Mouse (Mus musculus): ENCODE results near the gene Catsper1. TPM values are rescaled to one million over a fixed set of nuclear protein-coding genes. Genes with fewer than 3 reads are reported as not detected.

Catsper1 gene
- total RNA-seq, 2 experiments from 2014 or later: not detected

DNA sequence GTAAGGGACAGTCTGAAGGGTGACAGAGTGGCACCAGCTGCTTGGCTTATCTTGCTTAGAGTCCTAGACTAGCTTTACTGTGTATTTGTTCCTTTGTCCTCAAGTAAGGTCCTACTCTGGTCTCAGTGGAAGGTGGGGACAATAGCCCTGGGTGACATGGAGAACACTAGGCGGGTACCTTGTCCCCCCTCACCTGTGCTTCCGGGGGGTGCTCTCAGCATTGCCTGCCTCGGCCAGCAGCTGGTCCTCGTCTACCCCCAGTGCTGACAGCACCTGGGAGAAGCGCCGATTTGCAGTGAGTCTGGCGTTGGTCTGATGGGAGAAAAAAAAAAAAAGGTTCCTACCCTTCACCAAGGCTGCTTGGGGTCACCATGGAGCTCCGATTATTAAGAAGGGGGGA is 54.9 kb downstream of the Catsper1 start:
- intact Hi-C loops (cut with DNase I): loop anchor here (2.0 kb wide), 1 partner anchor 32 kb away; no protein-coding TSS in a partner anchor
- DNase-seq: no peak

DNA sequence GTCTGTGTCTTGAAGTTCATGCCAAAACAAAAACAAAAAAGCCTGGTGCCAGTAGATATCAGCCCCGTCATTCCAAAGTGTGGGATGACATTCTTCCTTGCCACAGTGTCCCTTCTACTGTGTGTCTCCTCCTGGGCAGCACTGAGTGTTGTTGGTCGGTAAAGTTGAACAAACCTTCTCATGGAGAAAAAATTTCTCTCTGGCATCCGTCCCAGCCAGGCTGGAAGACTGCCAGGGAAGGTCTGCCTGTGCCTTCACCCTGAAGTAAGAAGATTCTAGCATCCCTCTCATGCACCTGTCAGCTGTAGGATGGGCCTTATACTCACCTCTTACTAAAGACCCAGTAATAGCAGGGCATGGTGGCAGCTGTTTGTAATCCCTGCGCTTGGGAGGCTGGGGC is 57.4 kb downstream of the Catsper1 start:
- peak; percentile 64 to 72 for DNase-seq
- intact Hi-C loops (cut with DNase I): no loop called here

Other genes starting within 250 kb of the Catsper1 start
- gene Yif1a, start 247.2 kb upstream of the Catsper1 start, total RNA-seq (2021): 10 to 100 TPM; 72.8 to 78.3 TPM
- gene Cnih2, start 237.2 kb upstream of the Catsper1 start, total RNA-seq (2021): under 1 TPM; 0.57 to 0.82 TPM
- gene Rab1b, start 228.7 kb upstream of the Catsper1 start, total RNA-seq (2021): 100 to 1,000 TPM; 193 to 204 TPM
- 10 to 100 TPM; 38.8 to 42.8 TPM for gene Klc2, start 217.2 kb upstream of the Catsper1 start, total RNA-seq (2021)
- 10 to 100 TPM; 24.5 to 27.8 TPM for gene Pacs1, start 62.6 kb upstream of the Catsper1 start, total RNA-seq (2021)
- 100 to 1,000 TPM; 129 to 136 TPM for gene Sf3b2, start 40.3 kb upstream of the Catsper1 start, total RNA-seq (2021)
- gene Gal3st3, start 37.4 kb upstream of the Catsper1 start, total RNA-seq (2021): 10 to 100 TPM in 1 of 2 experiments, 1 to 10 TPM in 1; 9.4 to 14.6 TPM
- gene Cst6, start 13.8 kb downstream of the Catsper1 start, total RNA-seq (2021): 1 to 10 TPM; 2.6 to 3.1 TPM
- 10 to 100 TPM; 26.4 to 28.8 TPM for gene Eif1ad, start 31.0 kb downstream of the Catsper1 start, total RNA-seq (2021)
- gene Banf1, start 31.4 kb downstream of the Catsper1 start, total RNA-seq (2021): 100 to 1,000 TPM; 173 to 178 TPM
- 10 to 100 TPM; 47.7 to 50.7 TPM for gene Sart1, start 53.0 kb downstream of the Catsper1 start, total RNA-seq (2021)
- not detected for gene Tsga10ip, start 66.8 kb downstream of the Catsper1 start, total RNA-seq (2021)
- 100 to 1,000 TPM; 240 to 260 TPM for gene Drap1, start 89.2 kb downstream of the Catsper1 start, total RNA-seq (2021)
- 10 to 100 TPM; 40.3 to 43.8 TPM for gene AI837181, start 89.4 kb downstream of the Catsper1 start, total RNA-seq (2021)
- not detected for gene Fosl1, start 111.8 kb downstream of the Catsper1 start, total RNA-seq (2021)
- gene Ccdc85b, start 122.2 kb downstream of the Catsper1 start, total RNA-seq (2021): 10 to 100 TPM; 12.5 to 14.5 TPM
- gene Fibp, start 124.9 kb downstream of the Catsper1 start, total RNA-seq (2021): 10 to 100 TPM; 90.2 to 91.5 TPM
- under 1 TPM; 0.41 to 0.45 TPM for gene Ctsw, start 132.8 kb downstream of the Catsper1 start, total RNA-seq (2021)
- 10 to 100 TPM; 28.6 to 32.7 TPM for gene Efemp2, start 138.2 kb downstream of the Catsper1 start, total RNA-seq (2021)
- 10 to 100 TPM; 24.3 to 25.5 TPM for gene Mus81, start 152.7 kb downstream of the Catsper1 start, total RNA-seq (2021)
- gene Cfl1, start 154.7 kb downstream of the Catsper1 start, total RNA-seq (2021): 100 to 1,000 TPM; 497 to 519 TPM
- gene 1700020D05Rik, start 168.0 kb downstream of the Catsper1 start, total RNA-seq (2021): 1 to 10 TPM in 1 of 2 experiments, under 1 TPM in 1; 0.69 to 1.2 TPM
- gene Snx32, start 174.8 kb downstream of the Catsper1 start, total RNA-seq (2021): 1 to 10 TPM; 6.1 to 7.7 TPM
- gene Ovol1, start 224.9 kb downstream of the Catsper1 start, total RNA-seq (2021): not detected
- gene Ap5b1, start 232.3 kb downstream of the Catsper1 start, total RNA-seq (2021): 1 to 10 TPM; 4.1 to 4.5 TPM

Measured in heart, postnatal 10 days (tissue).